Mouse (Mus musculus) MEL (cell line): Measurements from ENCODE around the gene Tle4.

Experiments
- CTCF ChIP-seq, 3 experiments: IDR thresholded peaks in 2 of 3; conservative IDR thresholded peaks in 1 of 3; 2 replicates each; pipeline ENCODE4 v1.5.1; 2011 to 2012; ENCODE audit warnings: low read length in 3 of 3, low read depth in 2 of 3, mild to moderate bottlenecking in 2 of 3, improper control_type of control experiment in 1 of 3, inconsistent platforms in 1 of 3, mixed read lengths in 1 of 3, moderate library complexity in 1 of 3; ENCODE audit not compliant: control insufficient read depth in 1 of 3, insufficient read depth in 1 of 3, poor library complexity in 1 of 3, severe bottlenecking in 1 of 3
- RAD21 ChIP-seq: IDR thresholded peaks from 2 replicates; pipeline ENCODE4 v1.6.1; 2011; ENCODE audit warnings: mild to moderate bottlenecking, low read depth, low read length, improper control_type of control experiment
- ZKSCAN1 ChIP-seq: IDR thresholded peaks from 2 replicates; pipeline ENCODE4 v1.6.1; 2012; ENCODE audit warnings: low read depth, mild to moderate bottlenecking, inconsistent platforms, low read length, improper control_type of control experiment, moderate library complexity

GRCm38 (mm10) chr19:14578698-14579097 lies 19.2 kb downstream of the Tle4 start:
- TF ChIP-seq ZKSCAN1 (no peak), CTCF (IDR thresholded peaks at IDR 0.05 in 2 of 3, conservative IDR thresholded peaks at IDR 0.05 in 1 of 3; ENCODE audit: control insufficient read depth in 1 of 3, insufficient read depth in 1 of 3, low read depth in 2 of 3, low read length in 3 of 3, poor library complexity in 1 of 3, severe bottlenecking in 1 of 3) (no peak), RAD21 (no peak)
